Comparison of ENCODE assay signal across 15 mouse cellular contexts in genomic region chr9:99681980-99682570, GRCm38 (mm10). TPM values are rescaled to one million over a fixed set of nuclear protein-coding genes. Genes with fewer than 3 reads are reported as not detected.
DNase-seq lines count a peak whose midpoint lies in the region; ATAC-seq and TF ChIP-seq lines count a peak whose summit lies in the region.
"Had no signal": no experiment of that assay in that cellular context is flagged by ENCODE, and none has a peak within 500 bp of the region (broad histone marks: within the 10 kb centered on the region; RNA-seq: fewer than 3 reads in every experiment).

No protein-coding gene starts in this region.

- no peaks in the 10 kb centered on the region for H3K4me1 ChIP-seq in heart, embryonic 11.5 days (ENCODE audit: control insufficient read depth, insufficient read depth, low read length)
- H3K4me1 ChIP-seq: limb, embryonic 10.5 days; midbrain, embryonic 12.5 days; stomach, embryonic 15.5 days had no signal

- no peak for DNase-seq in heart, postnatal 36 days
- peak; percentile 41 for DNase-seq in right cerebral cortex, adult 18-20 months
- DNase-seq in right cerebral cortex, postnatal 25 days: no peak
- peak; percentile 23 for DNase-seq in left cerebral cortex, postnatal 4 days
- DNase-seq in testis, postnatal 14 days (ENCODE audit: low spot score): peak; percentile 27
- DNase-seq in gastrocnemius, adult 2 months: no peak
- DNase-seq in adrenal gland, postnatal 4 days (ENCODE audit: low spot score in 2 of 2): no peak
- DNase-seq: gastrocnemius, postnatal 10 days; kidney, postnatal 10 days had no signal

- no peaks in the 10 kb centered on the region for H3K9me3 ChIP-seq in heart, embryonic 11.5 days (replicated peaks; ENCODE audit: control insufficient read depth, low read length)
- H3K9me3 ChIP-seq: limb, embryonic 10.5 days; midbrain, embryonic 12.5 days; neural tube, embryonic 13.5 days; stomach, embryonic 15.5 days had no signal

- peak overlapping the region; percentile 41 for H3K4me2 ChIP-seq in heart, embryonic 11.5 days
- H3K4me2 ChIP-seq: midbrain, embryonic 12.5 days; neural tube, embryonic 13.5 days; stomach, embryonic 15.5 days had no signal

- no peak overlapping the region for H3K9ac ChIP-seq in heart, embryonic 11.5 days (ENCODE audit: low read depth, low read length)
- H3K9ac ChIP-seq: midbrain, embryonic 12.5 days; neural tube, embryonic 13.5 days; stomach, embryonic 15.5 days had no signal

- H3K36me3 ChIP-seq in heart, embryonic 11.5 days (ENCODE audit: control insufficient read depth, insufficient read depth, low read length): no peaks in the 10 kb centered on the region
- H3K36me3 ChIP-seq: limb, embryonic 10.5 days; midbrain, embryonic 12.5 days; neural tube, embryonic 13.5 days; stomach, embryonic 15.5 days had no signal

- peak overlapping the region; percentile 70 for H3K27ac ChIP-seq in heart, embryonic 11.5 days (ENCODE audit: low read depth, low read length)
- H3K27ac ChIP-seq in gastrocnemius, adult 2 months: no peak overlapping the region
- H3K27ac ChIP-seq: limb, embryonic 10.5 days; midbrain, embryonic 12.5 days; neural tube, embryonic 13.5 days; stomach, embryonic 15.5 days had no signal

- intact Hi-C loops in heart, postnatal 36 days (cut with DNase I): no loop called here
- intact Hi-C loops in left cerebral cortex, postnatal 4 days (cut with DNase I): no loop called here
- intact Hi-C loops in gastrocnemius, adult 2 months (cut with DNase I): no loop called here

- 50% methylated on average over 21 of the region's 21 CpGs for WGBS in heart, embryonic 11.5 days (ENCODE audit: insufficient replicate concordance)

- no peaks in the 10 kb centered on the region for H3K27me3 ChIP-seq in heart, embryonic 11.5 days (ENCODE audit: control insufficient read depth, insufficient read depth, low read length)
- H3K27me3 ChIP-seq: midbrain, embryonic 12.5 days; neural tube, embryonic 13.5 days; stomach, embryonic 15.5 days had no signal

- no peak for ATAC-seq in heart, embryonic 11.5 days (replicated peaks; ENCODE audit: insufficient number of reproducible peaks, low FRiP score, low TSS enrichment)

- no peak for TF ChIP-seq CTCF in gastrocnemius, adult 2 months (IDR thresholded peaks at IDR 0.05)

- no peak overlapping the region for H3K4me3 ChIP-seq in heart, embryonic 11.5 days (ENCODE audit: low read depth, low read length)
- no peak overlapping the region for H3K4me3 ChIP-seq in gastrocnemius, adult 2 months
- H3K4me3 ChIP-seq: limb, embryonic 10.5 days; midbrain, embryonic 12.5 days; neural tube, embryonic 13.5 days; stomach, embryonic 15.5 days had no signal

RNA-seq across cellular contexts. Expression of gene Cldn18, which starts 35.0 kb away (rescaled TPM):
- 0.13 TPM in 1 of 2 replicates, not detected in the other for polyA plus RNA-seq in heart, embryonic 11.5 days (2014; fragmentation: Nextera tagmentation; extraction: Ambion mirVana)
- total RNA-seq in heart, postnatal 36 days (2021): not detected
- not detected for total RNA-seq in left cerebral cortex, postnatal 4 days (2021)
- not detected for total RNA-seq in gastrocnemius, adult 2 months (2021)
- not detected for total RNA-seq in adrenal gland, postnatal 4 days (2021)
- total RNA-seq: common myeloid progenitor, adult 5-6 weeks; gastrocnemius, postnatal 10 days had no signal
- polyA plus RNA-seq: limb, embryonic 10.5 days; midbrain, embryonic 12.5 days had no signal

RNA-seq across cellular contexts. Expression of gene Dzip1l, which starts 52.8 kb away (rescaled TPM):
- 16.5 and 16.6 TPM in 2 replicates for polyA plus RNA-seq in heart, embryonic 11.5 days (2014; fragmentation: Nextera tagmentation; extraction: Ambion mirVana)
- 1 to 10 TPM; 3.6 to 5.8 TPM for total RNA-seq in heart, postnatal 36 days (2021)
- total RNA-seq in left cerebral cortex, postnatal 4 days (2021): 10 to 100 TPM; 21.5 to 25.0 TPM
- 1 to 10 TPM; 1.5 to 2.4 TPM for total RNA-seq in gastrocnemius, adult 2 months (2021)
- 10 to 100 TPM; 11.2 to 15.6 TPM for total RNA-seq in adrenal gland, postnatal 4 days (2021)
- total RNA-seq: common myeloid progenitor, adult 5-6 weeks had no signal

Comparison
In these comparisons a context has a peak if more than half of its experiments do, and no peak if none do; other contexts are left out.
1. DNase-seq: peak in right cerebral cortex, adult 18-20 months (single experiment), left cerebral cortex, postnatal 4 days (single experiment) and testis, postnatal 14 days (single experiment); none in heart, postnatal 36 days (0 of 2), right cerebral cortex, postnatal 25 days (single experiment), gastrocnemius, adult 2 months (single experiment) and adrenal gland, postnatal 4 days (0 of 2).